Mouse (Mus musculus) retina, postnatal 7 days (tissue): ENCODE measurements around the gene Prss54.
"Not testable (repeated sequence)": the region's sequence is repeated elsewhere in the genome, so short reads cannot be mapped to it uniquely, and the experiment has no call there.

Source experiments
- DNase-seq: peaks from one replicate; pipeline ENCODE4 v3.0.0-alpha.2; 2012; ENCODE audit warnings: low read depth, low spot score

Prss54 gene

DNA sequence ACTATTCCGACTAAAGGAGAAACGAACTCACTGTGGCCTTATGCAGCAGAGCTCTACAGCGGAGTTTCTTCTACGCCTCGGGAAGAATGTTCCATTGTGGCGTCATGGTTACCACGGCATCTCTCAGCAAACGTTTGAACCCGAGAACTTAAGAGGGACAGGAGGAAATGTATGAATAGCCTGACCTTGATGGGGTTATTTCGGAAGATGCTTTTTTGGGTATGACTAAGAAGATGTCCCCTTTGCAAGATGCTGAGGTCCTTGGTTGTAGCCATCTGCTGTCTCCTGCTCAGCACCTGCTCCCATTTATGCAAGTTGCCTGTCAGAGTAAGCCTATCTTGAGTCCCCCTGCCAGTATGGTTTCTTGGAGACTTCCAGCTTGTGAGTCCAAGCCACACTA is at the start of gene Prss54:
TSS of gene Prss54 (minus strand) at position 101 of the 400 bp plus-strand sequence.
- no peak for DNase-seq

DNA sequence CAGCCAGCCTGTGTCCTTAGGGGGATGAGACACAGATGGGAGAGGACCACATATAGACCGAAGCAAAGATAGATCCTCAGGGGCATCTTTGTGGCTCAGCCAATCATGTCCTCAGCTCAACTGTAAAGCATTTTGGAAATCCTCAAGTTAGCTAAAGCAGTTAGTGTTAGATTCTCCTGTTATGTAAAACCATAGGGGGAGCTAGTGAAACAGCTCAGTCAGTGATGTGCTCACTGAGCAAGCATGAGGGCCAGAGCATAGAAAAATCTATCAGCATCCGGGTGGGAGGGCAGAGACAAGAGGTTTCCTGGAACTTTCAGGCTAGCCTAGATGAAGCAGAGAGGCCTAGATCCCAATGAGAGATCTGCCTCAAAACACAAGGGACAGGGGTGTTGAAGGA is 48.7 kb upstream of the Prss54 start:
- no peak for DNase-seq

DNA sequence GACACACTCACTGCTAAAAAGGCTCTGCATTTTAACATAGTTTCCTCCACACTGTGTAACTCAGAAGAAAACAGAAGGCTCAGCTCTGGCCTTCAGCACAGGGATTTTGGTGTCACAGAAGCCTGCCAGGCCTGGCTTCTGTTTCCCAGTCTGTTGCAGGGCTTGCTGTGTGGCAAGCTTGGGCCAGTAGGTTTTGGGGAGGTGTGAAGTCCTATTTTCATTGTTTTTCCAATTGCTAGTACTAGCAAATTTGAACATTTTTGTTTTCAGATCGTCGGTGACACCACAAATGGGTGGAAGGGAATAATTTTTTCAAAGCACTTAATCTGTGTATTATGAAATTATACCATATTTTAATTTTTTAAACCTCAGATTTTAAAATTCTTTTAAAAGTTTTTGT is 43.9 kb upstream of the Prss54 start:
- no peak for DNase-seq

DNA sequence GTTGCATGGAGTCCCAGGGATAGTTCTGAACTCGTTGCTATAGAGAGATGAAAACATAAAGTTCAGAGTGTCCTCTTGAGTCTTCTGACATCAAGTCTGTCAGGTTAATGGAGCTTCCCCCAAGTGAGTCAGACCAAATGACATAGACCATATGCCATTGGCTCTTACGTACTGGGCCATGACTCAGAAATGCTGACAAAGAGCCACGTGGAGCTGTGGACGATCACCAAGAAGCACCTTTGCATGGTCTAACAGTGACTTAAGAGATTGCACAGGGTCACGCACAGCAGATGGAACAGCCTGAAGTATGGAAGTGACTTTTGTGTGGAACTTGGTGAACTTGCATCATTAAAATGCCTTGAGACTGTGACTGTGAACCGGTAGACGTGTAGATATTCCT is 40.2 kb upstream of the Prss54 start:
- DNase-seq = no peak

DNA sequence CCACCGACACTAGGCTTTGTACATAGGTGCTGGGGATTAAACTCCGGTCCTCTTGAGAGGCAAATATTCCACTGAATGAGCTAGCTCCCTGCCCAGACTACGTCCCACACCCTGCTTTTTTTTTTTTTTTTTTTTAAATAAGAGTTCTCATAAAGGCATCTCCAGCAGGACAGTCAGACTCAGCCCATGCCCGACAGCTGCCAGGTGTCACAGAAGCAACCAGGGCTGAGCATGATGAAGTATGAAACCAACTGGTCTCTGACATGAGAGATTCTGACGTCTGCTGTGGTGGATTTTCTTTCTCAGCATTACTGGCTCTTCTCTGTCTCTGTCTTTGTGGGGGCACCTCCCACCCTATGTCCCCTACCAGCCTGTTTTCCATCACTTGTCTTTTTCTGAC is 35.6 kb upstream of the Prss54 start:
- no peak for DNase-seq

DNA sequence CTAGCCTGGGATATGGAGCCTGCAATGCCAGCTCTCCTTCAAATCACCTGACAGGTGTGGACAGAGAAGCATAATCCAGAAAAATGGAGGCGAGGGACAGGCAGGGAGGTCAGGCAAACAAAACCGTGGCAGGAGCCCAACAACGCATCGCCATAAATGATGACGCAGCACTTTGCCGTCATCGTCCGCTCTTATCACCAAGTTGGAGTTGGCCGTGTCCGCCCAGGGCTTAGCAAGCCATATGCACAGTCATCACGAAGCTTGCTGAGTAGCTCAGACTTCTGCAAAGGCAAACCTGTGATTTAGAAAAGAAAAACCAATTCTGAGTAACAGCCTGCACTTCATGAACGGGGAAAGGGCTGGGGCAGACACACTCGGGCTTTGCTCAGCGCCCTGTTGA is 34.6 kb upstream of the Prss54 start:
- no peak for DNase-seq

DNA sequence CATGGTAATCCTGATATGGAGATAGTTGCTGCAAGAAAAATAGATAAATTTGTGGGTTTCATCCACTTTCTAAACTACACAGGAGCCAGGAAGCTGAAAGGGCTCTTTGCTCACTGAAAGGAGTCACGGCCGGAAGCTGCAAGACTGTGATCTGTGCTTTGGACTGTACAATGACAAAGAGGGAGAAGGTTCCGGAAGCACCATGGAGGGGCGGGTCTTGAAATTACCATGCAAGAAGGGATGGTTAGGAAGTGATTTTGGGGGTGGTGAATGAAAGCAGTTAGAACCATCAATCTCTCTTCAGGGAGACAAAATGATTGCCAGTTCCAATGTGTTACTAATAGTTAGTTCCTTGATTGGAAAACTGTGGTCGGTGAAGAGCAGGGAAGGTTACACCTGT is 33.3 kb upstream of the Prss54 start:
- no peak for DNase-seq

DNA sequence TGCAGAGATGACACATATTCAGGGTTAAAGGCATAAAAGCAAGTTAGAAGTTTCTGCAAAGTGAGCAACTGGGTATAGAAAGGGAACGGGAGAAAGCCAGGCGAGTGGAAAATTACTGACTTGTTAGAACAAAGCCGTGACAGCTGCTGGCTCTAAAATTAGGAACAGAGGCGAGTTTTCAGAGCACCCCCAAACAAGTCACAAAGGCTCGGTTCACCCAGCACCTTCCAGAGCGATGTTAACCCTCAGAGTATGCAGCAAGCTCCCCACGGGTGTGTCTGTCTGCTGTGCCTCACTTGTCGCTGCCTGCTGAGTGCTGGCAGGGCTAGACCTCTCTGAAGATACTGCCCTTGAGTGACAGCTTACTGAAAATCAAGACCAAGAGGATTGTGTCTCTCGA is 31.1 kb upstream of the Prss54 start:
- DNase-seq = no peak

DNA sequence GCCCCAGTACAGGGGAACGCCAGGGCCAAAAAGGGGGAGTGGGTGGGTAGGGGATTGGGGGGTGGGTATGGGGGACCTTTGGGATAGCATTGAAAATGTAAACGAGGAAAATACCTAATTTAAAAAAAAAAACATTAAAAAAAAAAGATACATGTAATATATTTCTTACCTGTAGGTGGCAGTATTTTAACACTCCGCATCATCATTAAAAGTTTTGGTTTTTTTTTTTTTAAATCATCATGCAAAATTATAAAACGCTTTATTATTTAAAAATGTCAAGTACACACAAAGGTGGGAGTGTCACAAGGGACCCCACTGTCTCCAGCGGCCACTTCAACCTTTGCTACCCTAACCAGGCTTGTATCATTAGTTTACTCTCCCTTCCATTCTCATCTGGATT is 30.4 kb upstream of the Prss54 start:
- DNase-seq = not testable (repeated sequence)

DNA sequence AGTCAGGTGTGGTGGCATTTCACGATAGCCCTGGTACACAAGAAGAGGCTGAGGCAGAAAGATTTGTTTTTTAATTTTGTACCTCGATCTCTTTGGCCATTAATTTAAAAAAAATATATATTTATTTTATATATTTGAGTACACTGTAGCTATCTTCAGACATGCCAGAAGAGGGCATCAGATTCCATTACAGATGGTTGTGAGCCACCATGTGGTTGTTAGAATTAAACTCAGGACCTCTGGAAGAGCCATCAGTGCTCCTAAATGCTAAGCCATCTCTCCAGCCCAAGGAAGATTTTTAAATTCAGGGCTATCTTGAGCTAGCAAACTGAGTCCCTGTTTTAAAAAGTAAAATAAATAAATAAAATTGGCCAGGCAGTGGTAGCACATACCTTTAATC is 26.0 kb upstream of the Prss54 start:
- no peak for DNase-seq

DNA sequence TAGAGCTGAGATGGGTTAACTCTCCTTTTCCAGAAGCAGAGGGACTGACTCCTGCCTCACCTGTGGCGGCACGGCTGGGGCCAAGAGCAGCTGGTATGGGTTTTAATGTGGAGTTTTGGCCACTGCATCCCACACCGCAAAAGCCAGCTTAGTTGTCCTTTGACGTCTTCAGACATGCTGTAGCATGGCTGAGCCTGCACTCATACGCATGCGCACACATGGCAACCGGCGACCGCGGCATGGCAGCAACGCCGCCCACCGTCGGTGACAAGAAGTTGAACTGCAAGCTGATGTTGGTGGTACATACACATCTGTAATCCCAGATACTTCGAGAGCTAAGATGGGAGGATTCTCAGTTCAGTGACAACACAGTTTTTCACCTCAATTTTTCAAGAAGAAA is 25.2 kb upstream of the Prss54 start:
- no peak for DNase-seq

DNA sequence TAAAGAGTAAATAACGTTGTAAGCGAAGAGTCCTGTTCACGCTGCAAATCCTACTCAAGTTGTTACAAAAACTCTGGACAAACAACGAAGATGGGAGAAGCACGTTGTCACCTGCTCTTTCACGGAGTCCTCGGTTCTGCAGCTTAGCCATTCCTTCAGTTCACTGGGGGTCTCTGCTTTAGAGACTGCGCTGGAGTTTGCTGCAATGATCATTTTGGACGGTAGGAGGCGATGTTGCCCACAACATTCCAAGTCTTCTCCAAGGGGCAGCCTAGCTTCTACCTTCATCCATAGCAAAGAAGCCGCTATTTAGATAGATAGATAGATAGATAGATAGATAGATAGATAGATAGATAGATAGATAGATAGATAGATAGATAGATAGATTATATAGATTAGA is 23.7 kb upstream of the Prss54 start:
- DNase-seq = peak; percentile 65

DNA sequence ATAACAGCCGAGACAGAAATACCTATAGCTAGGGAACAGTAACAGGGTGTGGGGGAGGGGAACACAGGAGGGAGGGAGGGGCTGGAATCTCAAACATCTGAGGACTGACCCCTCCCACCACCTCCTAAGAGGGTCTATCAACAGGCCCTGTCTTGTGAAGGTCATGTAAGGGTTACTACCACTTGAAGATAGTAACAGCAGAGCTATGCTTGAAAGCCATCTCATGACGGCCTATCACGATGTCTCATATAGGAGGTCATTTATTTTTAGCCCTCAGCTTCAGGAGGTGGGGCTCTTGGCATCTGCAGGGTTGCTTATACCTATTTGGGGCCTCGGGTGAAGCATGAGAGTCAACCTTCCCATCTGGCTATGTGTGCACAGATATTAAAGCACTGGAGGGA is 20.7 kb upstream of the Prss54 start:
- DNase-seq = no peak

DNA sequence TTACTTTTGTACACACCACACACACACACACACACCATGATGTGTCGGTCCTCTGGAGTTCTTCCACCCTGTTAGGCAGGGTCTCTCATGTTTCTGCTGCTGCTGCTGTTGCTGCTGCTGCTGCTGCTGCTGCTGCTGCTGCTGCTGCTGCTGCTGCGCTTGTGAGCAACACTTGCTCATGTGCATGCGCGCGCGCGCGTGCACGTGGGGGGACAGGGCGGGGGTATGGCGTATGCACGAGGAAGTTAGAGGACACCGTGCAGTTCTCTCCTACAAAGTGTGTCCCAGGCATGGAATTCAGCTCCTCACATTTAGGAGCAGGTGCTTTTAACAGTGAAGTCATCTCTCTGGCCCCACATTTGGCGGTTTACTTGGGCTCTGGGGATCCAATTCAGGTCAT is 19.0 kb upstream of the Prss54 start:
- no peak for DNase-seq

DNA sequence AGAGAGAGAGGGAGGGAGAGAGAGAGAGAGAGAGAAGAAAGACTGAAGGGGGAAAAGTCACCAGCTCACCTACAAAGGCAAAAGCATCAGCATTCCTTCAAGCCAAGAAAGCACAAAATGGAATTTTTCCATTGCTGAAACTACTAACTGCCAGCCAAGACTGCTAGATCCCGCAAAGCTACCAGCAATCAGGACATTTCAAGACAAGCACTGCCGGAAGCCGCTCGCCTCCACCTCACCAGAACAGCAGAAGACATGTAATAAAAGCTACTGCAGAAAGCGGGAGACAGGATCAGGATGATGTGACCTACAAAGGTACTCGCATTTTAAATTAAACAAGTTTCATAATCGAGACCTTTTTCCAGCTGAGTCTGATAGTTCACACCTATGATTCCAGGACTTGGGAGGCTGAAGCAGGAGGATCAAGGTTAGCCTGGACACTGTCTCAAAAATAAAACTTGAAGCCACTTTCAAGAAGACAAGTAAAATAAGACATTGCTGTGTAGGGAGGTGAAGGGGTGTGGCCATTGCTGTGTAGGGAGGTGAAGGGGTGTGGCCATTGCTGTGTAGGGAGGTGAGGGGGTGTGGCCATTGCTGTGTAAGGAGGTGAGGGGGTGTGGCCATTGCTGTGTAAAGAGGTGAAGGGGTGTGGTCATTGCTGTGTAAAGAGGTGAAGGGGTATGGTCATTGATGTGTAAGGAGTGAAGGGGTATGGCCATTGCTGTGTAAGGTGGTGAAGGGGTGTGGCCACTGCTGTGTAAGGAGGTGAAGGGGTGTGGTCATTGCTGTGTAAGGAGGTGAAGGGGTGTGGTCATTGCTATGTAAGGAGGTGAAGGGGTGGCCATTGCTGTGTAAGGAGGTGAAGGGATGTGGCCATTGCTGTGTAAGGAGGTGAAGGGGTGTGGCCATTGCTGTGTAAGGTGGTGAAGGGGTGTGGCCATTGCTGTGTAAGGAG is 17.6 kb upstream of the Prss54 start:
- DNase-seq = no peak

DNA sequence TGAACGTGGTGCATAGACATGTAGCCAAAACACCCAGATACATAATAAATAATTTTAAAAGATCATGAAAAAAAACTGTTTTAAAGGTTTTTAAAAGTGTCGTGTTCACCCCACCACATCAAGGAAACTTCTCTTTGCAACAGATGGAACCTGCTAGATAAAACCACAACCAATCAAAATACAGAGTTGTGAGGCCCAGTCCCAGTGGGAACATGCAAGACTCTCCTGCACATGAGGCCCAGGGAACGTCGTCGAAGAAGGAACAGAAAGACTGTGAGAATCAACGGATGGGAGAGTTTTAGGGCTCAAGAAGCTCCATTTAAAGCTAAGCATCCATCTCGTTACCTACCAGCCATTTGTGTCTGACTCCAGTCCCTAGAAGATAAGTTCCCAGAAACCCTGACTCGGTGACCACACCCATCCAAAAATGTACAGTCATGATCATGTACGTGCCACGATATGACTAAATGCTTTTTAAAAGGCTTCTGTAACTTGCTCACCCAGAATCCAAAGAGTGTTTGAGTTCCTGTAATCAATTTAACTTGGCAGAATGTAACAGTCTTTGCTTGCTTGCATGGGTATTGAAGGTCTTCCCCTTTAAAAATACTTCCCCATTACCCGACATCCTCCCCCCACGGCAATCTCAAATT is 16.1 kb upstream of the Prss54 start:
- no peak for DNase-seq

DNA sequence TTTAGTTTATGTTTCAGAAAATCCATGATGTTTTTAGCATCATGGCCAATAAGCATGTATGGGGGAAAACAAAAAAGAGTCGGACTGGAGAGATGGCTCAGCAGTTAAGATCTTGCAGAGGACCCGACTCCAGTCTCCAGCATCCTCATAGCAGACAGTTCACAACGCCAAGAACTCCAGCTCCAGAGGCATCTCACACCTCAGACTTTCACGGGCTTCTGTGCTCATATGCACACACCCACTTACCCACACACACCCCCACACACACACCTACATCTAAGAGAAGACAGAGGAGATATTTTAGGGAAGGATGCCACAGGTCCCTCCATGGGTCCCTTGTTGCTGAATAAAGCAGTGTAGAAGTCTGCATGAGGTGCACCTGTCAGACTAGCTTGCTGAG is 14.4 kb upstream of the Prss54 start:
- DNase-seq = no peak

DNA sequence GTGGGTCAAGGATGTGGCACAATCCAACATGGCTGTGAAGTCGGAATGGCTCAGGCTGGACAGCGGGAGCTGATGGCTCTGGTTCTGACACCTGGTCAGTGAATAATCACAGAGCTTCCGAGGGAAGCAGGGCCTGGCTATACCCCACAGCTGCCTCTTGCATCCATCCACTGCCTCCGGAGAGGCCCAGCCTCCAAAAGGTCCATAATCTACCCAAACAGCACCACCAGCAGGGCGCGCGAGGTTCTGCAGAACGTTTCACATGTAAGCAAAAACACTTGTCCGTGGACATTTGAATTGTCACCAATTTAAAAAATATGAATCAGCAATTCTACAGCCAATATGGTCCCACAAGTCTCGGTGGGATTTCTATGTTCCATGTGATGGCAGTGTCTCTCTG is 13.1 kb upstream of the Prss54 start:
- DNase-seq = no peak

DNA sequence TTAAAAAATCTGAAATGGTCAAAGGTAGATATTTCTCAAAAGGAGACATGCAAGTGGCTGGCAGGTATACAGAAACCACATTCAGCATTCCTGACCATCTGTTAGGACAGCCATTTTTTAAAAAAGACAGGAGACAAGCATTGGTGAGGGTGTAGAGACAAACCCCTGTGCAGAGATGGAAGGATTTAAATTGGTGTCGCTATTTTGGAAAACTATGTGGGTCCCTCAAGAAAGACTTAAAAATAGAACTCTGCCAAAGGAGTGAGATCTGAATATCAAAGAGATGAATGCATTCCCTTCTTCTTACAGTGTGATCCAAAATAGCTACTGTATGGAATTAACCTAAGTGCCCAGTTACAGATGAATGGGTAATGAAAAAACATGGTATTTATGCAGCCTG is 11.2 kb upstream of the Prss54 start:
- DNase-seq = no peak

DNA sequence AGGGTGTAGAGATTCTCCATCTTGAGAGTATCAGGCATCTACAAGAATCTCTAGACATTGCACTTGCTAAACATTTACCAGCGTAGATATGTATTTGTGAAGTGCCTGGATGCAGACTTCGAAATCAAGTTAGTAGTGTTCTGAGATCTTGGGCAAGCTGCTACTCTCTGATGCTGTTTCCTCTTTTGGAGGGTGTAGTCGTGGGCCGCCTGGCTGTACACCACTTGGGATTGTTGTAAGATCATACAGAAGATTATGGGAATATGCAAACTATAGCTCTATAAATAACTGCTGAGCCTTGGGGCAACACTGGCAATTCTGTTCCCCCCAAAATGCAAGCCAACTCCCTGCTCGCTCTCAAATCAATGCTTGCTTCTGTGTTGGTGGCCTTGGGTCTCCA is 3.0 kb downstream of the Prss54 start:
- DNase-seq = no peak

DNA sequence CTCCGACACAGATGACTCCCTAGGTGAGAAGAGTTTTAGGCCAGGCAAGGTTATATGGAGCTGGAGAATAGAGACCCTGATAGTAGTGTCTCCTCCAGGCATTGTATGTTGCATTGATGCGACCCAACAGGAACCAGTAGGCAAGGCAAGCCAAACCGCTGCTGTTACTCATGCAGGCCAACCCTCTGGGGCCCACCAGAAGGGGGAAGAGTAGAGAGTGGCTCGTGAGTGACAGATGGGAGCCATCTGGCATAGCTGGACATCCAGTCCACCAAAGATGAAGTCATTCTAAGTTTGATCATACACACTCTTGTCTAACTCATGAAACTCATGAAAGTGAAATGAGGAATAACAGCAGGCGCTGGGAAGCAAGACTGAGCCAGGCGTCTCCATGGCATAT is 9.3 kb downstream of the Prss54 start:
- no peak for DNase-seq

DNA sequence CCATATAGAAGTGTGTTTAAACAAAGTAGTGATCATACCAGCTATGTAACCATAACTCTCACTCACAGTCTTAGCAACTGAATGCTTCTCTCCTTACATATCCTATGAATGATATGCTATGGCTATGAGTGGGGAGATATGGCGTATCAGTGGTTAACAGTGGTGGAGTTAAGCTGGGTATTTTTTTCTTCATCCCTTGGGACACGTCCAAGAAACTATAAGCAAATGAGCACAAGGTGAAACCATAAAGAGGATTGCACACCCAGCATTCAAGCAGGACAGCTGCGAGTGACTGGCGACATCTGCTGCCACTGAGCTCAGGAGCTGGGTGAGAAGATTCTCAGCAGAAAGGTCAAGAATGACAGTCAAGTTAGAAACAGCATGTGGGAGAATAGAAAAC is 9.9 kb downstream of the Prss54 start:
- DNase-seq = peak; percentile 33

DNA sequence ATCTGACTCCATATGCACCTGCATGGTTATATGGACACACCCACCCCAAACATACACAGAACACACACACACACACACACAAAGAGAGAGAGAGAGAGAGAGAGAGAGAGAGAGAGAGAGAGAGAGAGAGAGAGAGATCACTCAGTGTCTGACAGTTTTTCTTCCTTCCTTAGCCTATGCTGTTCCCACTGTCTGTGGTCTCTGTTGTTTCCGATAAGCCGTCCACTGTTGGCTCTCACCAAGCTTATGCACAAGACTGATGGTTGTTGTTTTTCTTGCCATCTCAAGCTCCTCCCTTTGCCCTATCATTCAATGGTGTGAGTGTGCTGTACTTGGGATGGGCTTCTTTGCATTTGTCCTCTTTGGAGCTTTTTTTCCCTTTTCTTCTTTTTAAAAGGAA is 20.2 kb downstream of the Prss54 start:
- DNase-seq = no peak
